Mouse (Mus musculus): ENCODE results near the gene Marveld2. TPM values are rescaled to one million over a fixed set of nuclear protein-coding genes. Genes with fewer than 3 reads are reported as not detected.

Gene Marveld2
- polyA plus RNA-seq, 1 experiment: 0.07 TPM

DNA sequence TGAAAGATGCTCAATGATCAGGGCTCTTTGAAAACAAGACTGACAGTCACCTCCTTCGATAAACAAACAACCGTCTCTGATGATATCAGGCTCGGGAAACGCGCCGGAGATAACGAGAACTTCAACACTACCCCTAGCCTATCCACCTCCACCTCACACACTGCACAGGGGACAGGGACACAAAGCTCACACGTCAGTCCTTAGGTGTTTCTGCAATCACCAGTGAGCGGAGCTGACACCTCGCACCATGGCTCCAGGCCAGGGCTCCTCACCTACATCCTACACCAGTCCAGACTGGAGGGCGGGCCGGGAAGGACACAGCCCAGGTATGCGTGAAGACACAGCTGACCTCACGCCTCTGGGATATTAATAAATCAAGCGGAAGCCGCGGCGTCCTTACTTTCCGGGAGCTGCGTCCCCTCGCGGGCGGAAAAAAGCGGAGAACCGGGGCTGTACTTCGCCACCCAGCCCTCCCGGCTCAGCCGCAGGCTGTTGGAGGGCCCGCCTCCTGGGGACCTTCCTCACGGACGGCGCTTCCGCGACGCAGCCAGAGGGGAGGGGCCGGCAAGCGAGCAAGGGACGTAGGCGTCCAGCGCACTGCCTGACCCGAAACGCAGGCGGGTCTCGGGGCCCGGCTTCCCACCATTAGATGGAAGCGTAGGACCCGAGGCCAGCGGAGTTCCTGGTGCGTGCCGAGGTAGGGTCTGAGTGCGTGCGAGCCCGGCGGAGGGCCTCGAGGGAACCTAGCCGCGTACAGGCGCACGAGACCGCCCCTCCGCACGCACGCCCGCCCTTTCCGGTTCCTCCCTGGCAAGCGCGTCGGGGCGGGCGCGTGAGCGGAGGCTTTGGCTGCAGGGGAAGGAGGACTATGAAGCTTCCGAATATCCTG is 34.0 kb upstream of the Marveld2 start, which contains the start of the genes Ak6 and Rad17:
Ak6 (plus strand) TSS at position 430 of the 889 bp plus-strand sequence.
Rad17 (minus strand) TSS at position 502 of the 889 bp plus-strand sequence.
- TF ChIP-seq MYOG (IDR thresholded peaks at IDR 0.05; ENCODE audit: control insufficient read depth in 1 of 3, insufficient read depth in 1 of 3, insufficient read length in 2 of 3, low read depth in 2 of 3): peak in 1 of 3 experiments; percentile 19
- no peak for TF ChIP-seq REST (IDR thresholded peaks at IDR 0.05; ENCODE audit: insufficient read depth, insufficient read length)
- peak; percentile 82 for TF ChIP-seq MAX (IDR thresholded peaks at IDR 0.05; ENCODE audit: low read depth)
- TF ChIP-seq POLR2A (IDR thresholded peaks at IDR 0.05; ENCODE audit: insufficient read length, low read depth): peak; percentile 61
- peak; percentile 44 for TF ChIP-seq POLR2AphosphoS2 (IDR thresholded peaks at IDR 0.05; ENCODE audit: insufficient read length, low read depth)
- TF ChIP-seq CEBPB (IDR thresholded peaks at IDR 0.05; ENCODE audit: insufficient read depth, poor library complexity, severe bottlenecking): no peak
- peak; percentile 89 for TF ChIP-seq SRF (IDR thresholded peaks at IDR 0.05; ENCODE audit: control insufficient read depth, insufficient read length, low read depth)
- H3K79me2 ChIP-seq (ENCODE audit: control insufficient read depth, insufficient read depth): peaks cover 48% of the 10 kb centered on the region
- H3K27me3 ChIP-seq (ENCODE audit: control insufficient read depth, insufficient read depth, insufficient read length): no peaks in the 10 kb centered on the region
- peaks cover 9% of the 10 kb centered on the region for H3K36me3 ChIP-seq (ENCODE audit: control insufficient read depth, insufficient read depth)
- peak within 1 kb of the TSS; percentile 94 for H3K4me2 ChIP-seq (ENCODE audit: low read depth)
- peak within 1 kb of the TSS; percentile 48 for H3ac ChIP-seq (ENCODE audit: control insufficient read depth, insufficient read length)
- H3K4me3 ChIP-seq: peak within 1 kb of the TSS; percentile 81

DNA sequence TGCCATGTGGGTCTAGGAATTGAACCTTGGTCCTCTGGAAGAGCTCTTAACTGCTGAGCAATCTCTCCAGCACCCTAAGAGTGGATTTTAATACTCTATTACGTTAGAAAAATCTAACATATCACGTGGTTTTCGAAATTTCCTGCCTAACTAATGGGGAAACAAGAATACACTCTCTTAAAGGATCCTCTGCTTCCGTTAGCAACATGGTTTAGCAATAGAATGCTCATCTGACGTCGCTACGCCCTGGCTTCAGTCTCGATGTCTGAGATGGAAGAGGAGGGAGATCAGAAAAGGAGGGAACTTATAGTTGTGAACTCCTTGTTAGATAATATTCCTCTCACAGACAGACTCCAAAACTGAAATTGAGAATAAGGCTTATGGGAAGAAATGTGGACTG is 31.5 kb upstream of the Marveld2 start:
- Histone ChIP-seq H3K79me2 (ENCODE audit: control insufficient read depth, insufficient read depth) (peaks cover 35% of the 10 kb centered on the region), H3K36me3 (ENCODE audit: control insufficient read depth, insufficient read depth) (peaks cover 26% of the 10 kb centered on the region), H3K4me2 (ENCODE audit: low read depth) (no peak overlapping the region), H3ac (ENCODE audit: control insufficient read depth, insufficient read length) (no peak overlapping the region), H3K4me3 (no peak overlapping the region), H3K27me3 (ENCODE audit: control insufficient read depth, insufficient read depth, insufficient read length) (no peaks in the 10 kb centered on the region)
- no peak for TF ChIP-seq TCF12 (IDR thresholded peaks at IDR 0.05; ENCODE audit: insufficient read depth, poor library complexity, severe bottlenecking)
- no peak for TF ChIP-seq MAX (IDR thresholded peaks at IDR 0.05; ENCODE audit: low read depth)
- TF ChIP-seq POLR2A (IDR thresholded peaks at IDR 0.05; ENCODE audit: insufficient read length, low read depth): no peak
- TF ChIP-seq REST (IDR thresholded peaks at IDR 0.05; ENCODE audit: insufficient read depth, insufficient read length): no peak
- TF ChIP-seq MYOG (IDR thresholded peaks at IDR 0.05; ENCODE audit: control insufficient read depth in 1 of 3, insufficient read depth in 1 of 3, insufficient read length in 2 of 3, low read depth in 2 of 3): no peak
- TF ChIP-seq USF1 (IDR thresholded peaks at IDR 0.05; ENCODE audit: low read depth): no peak
- TF ChIP-seq CEBPB (IDR thresholded peaks at IDR 0.05; ENCODE audit: insufficient read depth, poor library complexity, severe bottlenecking): no peak
- no peak for TF ChIP-seq SRF (IDR thresholded peaks at IDR 0.05; ENCODE audit: control insufficient read depth, insufficient read length, low read depth)
- TF ChIP-seq POLR2AphosphoS2 (IDR thresholded peaks at IDR 0.05; ENCODE audit: insufficient read length, low read depth): no peak

DNA sequence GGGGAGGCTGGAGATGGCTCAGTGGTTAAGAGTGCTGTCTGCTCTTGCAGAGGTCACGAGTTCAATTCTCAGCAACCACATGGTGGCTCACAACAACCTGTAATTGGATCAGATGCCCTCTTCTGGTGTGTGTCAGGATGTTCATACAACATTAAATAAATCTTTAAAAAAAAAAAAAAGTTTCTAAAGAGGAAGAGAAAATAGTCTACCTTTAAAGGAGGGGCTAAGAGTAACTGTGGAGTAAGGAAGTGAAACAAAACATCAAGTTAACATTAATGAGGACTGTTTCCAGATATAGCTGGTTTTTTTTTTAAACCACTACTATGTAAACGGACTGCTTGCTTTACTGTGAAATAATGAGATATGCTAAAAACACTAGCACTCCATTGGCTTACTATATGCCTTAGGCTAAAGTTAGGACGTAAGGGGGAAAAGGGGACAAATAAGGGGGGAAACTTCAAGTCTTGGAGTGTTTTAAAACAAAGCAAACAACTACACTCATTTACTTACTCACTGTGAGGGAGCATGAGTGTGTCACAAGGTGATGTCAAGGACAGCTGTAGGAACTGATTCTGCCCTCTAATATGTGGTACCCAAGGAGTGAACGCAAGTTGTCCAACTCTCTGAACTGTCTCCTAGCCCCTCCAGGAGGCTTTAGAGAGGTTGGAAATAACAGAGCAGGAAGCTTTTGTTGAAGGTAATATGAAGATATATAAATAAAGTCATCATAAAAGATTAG is 25.9 kb upstream of the Marveld2 start:
- peaks cover 54% of the 10 kb centered on the region for H3K36me3 ChIP-seq (ENCODE audit: control insufficient read depth, insufficient read depth)
- no peak overlapping the region for H3K4me3 ChIP-seq
- H3ac ChIP-seq (ENCODE audit: control insufficient read depth, insufficient read length): no peak overlapping the region
- H3K4me2 ChIP-seq (ENCODE audit: low read depth): no peak overlapping the region
- H3K27me3 ChIP-seq (ENCODE audit: control insufficient read depth, insufficient read depth, insufficient read length): no peaks in the 10 kb centered on the region
- no peaks in the 10 kb centered on the region for H3K79me2 ChIP-seq (ENCODE audit: control insufficient read depth, insufficient read depth)
- TF ChIP-seq MYOG (IDR thresholded peaks at IDR 0.05; ENCODE audit: control insufficient read depth in 1 of 3, insufficient read depth in 1 of 3, insufficient read length in 2 of 3, low read depth in 2 of 3) (no peak), TCF3 (IDR thresholded peaks at IDR 0.05; ENCODE audit: insufficient read length, low read depth) (no peak), REST (IDR thresholded peaks at IDR 0.05; ENCODE audit: insufficient read depth, insufficient read length) (no peak), MAX (IDR thresholded peaks at IDR 0.05; ENCODE audit: low read depth) (no peak), TCF12 (IDR thresholded peaks at IDR 0.05; ENCODE audit: insufficient read depth, poor library complexity, severe bottlenecking) (no peak), POLR2AphosphoS2 (IDR thresholded peaks at IDR 0.05; ENCODE audit: insufficient read length, low read depth) (no peak), USF1 (IDR thresholded peaks at IDR 0.05; ENCODE audit: low read depth) (no peak), POLR2A (IDR thresholded peaks at IDR 0.05; ENCODE audit: insufficient read length, low read depth) (no peak), MYOD1 (IDR thresholded peaks at IDR 0.05; ENCODE audit: control insufficient read depth in 1 of 3, insufficient read length in 2 of 3, low read depth in 2 of 3) (no peak), E2F4 (IDR thresholded peaks at IDR 0.05; ENCODE audit: insufficient read depth) (no peak), CEBPB (IDR thresholded peaks at IDR 0.05; ENCODE audit: insufficient read depth, poor library complexity, severe bottlenecking) (no peak), SRF (IDR thresholded peaks at IDR 0.05; ENCODE audit: control insufficient read depth, insufficient read length, low read depth) (no peak)

DNA sequence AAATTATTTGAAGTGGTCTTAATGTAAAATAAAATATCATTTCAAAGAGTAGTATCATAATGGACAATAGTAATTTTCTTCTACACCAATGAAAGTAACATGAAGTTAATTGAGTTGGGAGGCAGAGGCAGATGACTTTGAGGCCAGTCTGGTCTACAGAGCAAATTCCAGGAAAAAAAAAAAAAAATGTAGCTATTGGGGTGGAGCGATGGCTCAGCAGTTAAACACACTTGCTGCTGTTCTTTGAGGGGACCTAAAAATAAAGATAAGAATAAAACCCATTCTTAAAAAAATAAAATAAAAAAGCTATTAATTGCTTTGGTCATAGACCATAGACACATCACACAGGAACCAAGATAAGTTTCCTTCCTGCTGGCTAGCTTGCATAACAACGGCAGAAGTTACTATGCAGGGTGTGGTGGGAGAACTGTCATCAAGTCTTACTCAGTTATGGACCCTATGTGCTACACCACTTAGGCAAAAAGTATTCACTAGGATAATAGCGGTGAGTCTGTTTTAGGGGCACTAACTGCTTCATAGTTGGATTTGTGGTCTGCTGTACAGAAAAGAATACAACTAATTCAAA is 17.4 kb upstream of the Marveld2 start:
- no peaks in the 10 kb centered on the region for H3K79me2 ChIP-seq (ENCODE audit: control insufficient read depth, insufficient read depth)
- no peak overlapping the region for H3K4me3 ChIP-seq
- H3ac ChIP-seq (ENCODE audit: control insufficient read depth, insufficient read length): no peak overlapping the region
- TF ChIP-seq TCF12 (IDR thresholded peaks at IDR 0.05; ENCODE audit: insufficient read depth, poor library complexity, severe bottlenecking) (no peak), MAX (IDR thresholded peaks at IDR 0.05; ENCODE audit: low read depth) (no peak), POLR2AphosphoS2 (IDR thresholded peaks at IDR 0.05; ENCODE audit: insufficient read length, low read depth) (no peak), E2F4 (IDR thresholded peaks at IDR 0.05; ENCODE audit: insufficient read depth) (no peak), MYOG (IDR thresholded peaks at IDR 0.05; ENCODE audit: control insufficient read depth in 1 of 3, insufficient read depth in 1 of 3, insufficient read length in 2 of 3, low read depth in 2 of 3) (no peak), TCF3 (IDR thresholded peaks at IDR 0.05; ENCODE audit: insufficient read length, low read depth) (no peak), POLR2A (IDR thresholded peaks at IDR 0.05; ENCODE audit: insufficient read length, low read depth) (no peak), MYOD1 (IDR thresholded peaks at IDR 0.05; ENCODE audit: control insufficient read depth in 1 of 3, insufficient read length in 2 of 3, low read depth in 2 of 3) (no peak), CEBPB (IDR thresholded peaks at IDR 0.05; ENCODE audit: insufficient read depth, poor library complexity, severe bottlenecking) (no peak), REST (IDR thresholded peaks at IDR 0.05; ENCODE audit: insufficient read depth, insufficient read length) (no peak), USF1 (IDR thresholded peaks at IDR 0.05; ENCODE audit: low read depth) (no peak), SRF (IDR thresholded peaks at IDR 0.05; ENCODE audit: control insufficient read depth, insufficient read length, low read depth) (no peak)
- H3K27me3 ChIP-seq (ENCODE audit: control insufficient read depth, insufficient read depth, insufficient read length): no peaks in the 10 kb centered on the region
- peaks cover 69% of the 10 kb centered on the region for H3K36me3 ChIP-seq (ENCODE audit: control insufficient read depth, insufficient read depth)
- H3K4me2 ChIP-seq (ENCODE audit: low read depth): no peak overlapping the region

Measured in myocyte (in vitro differentiated cells).